Mouse (Mus musculus): ENCODE data around the gene Prpf19.

GRCm38 (mm10) chr19:10916506-10916905 lies 21.5 kb downstream of the Prpf19 start:
- no peak for TF ChIP-seq CTCF (IDR thresholded peaks at IDR 0.05; ENCODE audit: low read depth)
- TF ChIP-seq EP300 (IDR thresholded peaks at IDR 0.05; ENCODE audit: low read depth) = no peak
